Mouse (Mus musculus): ENCODE results near the gene Uroc1. TPM values are rescaled to one million over a fixed set of nuclear protein-coding genes. Genes with fewer than 3 reads are reported as not detected.

Uroc1 gene
- polyA plus RNA-seq, 1 experiment from 2014 or later, result 0.04 TPM

DNA sequence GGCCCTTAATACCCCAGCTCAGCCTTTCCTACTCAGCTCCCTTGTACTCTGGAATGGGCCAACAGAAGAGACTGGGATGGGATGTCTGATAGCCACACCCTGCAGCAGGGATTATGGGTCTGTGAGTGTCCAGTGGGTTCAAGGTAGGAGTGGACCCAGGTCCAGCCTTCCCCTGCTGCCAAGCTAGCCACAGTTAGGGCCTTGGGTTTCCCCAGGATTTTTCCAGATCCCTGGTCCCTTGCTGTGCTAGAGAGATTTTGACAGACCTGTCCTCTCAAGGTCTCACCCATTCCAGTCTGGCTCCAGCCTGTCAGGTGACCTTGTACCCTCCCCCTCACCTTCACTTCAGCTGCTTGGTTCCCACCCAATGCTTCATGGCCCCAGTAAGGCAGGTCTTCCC, 75.5 kb downstream of the Uroc1 start:
- no peak overlapping the region for H3K27ac ChIP-seq (ENCODE audit: low read depth, low read length)
- no peak for ATAC-seq
- H3K9ac ChIP-seq (ENCODE audit: low read depth, low read length), result no peak overlapping the region

DNA sequence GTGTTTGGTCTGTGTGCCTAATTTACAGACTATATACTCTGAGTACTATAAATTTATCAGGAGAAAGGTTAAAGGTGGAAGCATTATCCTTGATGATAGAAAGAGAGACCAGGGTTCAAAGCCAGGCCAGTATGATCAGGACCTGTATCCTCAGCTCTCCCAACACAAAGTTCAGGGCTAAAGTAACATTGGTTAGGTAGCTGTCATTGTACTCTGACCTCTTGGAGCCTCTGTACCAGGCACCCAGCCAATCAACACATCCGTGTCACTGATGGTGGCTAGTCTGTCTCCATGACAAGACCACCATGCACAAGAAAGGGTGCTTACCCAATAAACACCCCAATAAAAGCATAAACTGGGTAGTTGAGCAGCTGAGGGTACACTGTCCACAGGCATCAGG, 77.9 kb downstream of the Uroc1 start:
- Histone ChIP-seq H3K9me3 (ENCODE audit: control insufficient read depth, low read length) (no peaks in the 10 kb centered on the region), H3K27ac (ENCODE audit: low read depth, low read length) (no peak overlapping the region), H3K4me3 (ENCODE audit: low read length) (no peak overlapping the region), H3K4me2 (ENCODE audit: low read length) (no peak overlapping the region), H3K27me3 (replicated peaks; ENCODE audit: control insufficient read depth, insufficient read depth, low read length) (no peaks in the 10 kb centered on the region), H3K9ac (ENCODE audit: low read depth, low read length) (no peak overlapping the region), H3K36me3 (ENCODE audit: control insufficient read depth, insufficient read depth, low read length) (peaks cover under 1% of the 10 kb centered on the region; the same call in 1 of the 2 replicates), H3K4me1 (ENCODE audit: control insufficient read depth, insufficient read depth, low read depth, low read length) (no peaks in the 10 kb centered on the region)
- no peak for ATAC-seq
- WGBS, result 80% methylated on average over 1 of the region's 1 CpGs

More for the DNA sequence above, 75.5 kb downstream of the Uroc1 start:
- Histone ChIP-seq H3K4me1 (ENCODE audit: control insufficient read depth, insufficient read depth, low read depth, low read length) (no peaks in the 10 kb centered on the region), H3K4me3 (ENCODE audit: low read length) (no peak overlapping the region), H3K27me3 (replicated peaks; ENCODE audit: control insufficient read depth, insufficient read depth, low read length) (no peaks in the 10 kb centered on the region), H3K9me3 (ENCODE audit: control insufficient read depth, low read length) (no peaks in the 10 kb centered on the region), H3K4me2 (ENCODE audit: low read length) (no peak overlapping the region), H3K36me3 (ENCODE audit: control insufficient read depth, insufficient read depth, low read length) (peaks cover 7% of the 10 kb centered on the region)

DNA sequence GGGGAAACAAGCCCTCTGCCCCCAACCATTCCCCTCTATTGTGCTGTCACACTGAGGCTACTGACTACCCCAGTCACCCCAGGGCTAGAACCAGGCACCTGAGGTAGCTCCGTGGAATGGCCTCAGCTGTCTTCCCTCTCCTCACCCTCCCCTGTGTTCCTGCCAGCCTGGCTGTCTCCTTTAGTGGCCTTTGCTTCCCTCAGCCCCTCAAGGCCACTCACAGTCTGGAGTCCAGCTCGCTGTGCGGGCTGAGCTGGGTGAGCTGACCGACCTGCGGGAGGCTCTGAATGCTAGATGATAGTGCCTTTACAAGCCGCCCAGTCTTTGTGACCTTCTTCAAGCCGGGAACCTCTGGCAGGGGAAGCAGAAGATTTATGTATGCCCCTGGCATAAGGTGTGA, 78.8 kb downstream of the Uroc1 start:
- ATAC-seq, result no peak
- no peak overlapping the region for H3K4me2 ChIP-seq (ENCODE audit: low read length)
- no peak overlapping the region for H3K27ac ChIP-seq (ENCODE audit: low read depth, low read length)
- no peak overlapping the region for H3K4me3 ChIP-seq (ENCODE audit: low read length)
- H3K27me3 ChIP-seq (replicated peaks; ENCODE audit: control insufficient read depth, insufficient read depth, low read length), result no peaks in the 10 kb centered on the region
- no peaks in the 10 kb centered on the region for H3K4me1 ChIP-seq (ENCODE audit: control insufficient read depth, insufficient read depth, low read depth, low read length)
- no peaks in the 10 kb centered on the region for H3K36me3 ChIP-seq (ENCODE audit: control insufficient read depth, insufficient read depth, low read length)
- H3K9ac ChIP-seq (ENCODE audit: low read depth, low read length), result no peak overlapping the region
- H3K9me3 ChIP-seq (ENCODE audit: control insufficient read depth, low read length), result no peaks in the 10 kb centered on the region
- WGBS, result 83% methylated on average over 7 of the region's 7 CpGs

Other genes starting within 250 kb of the Uroc1 start
- not detected in 2 replicates for gene Vmn1r50, start 231.9 kb upstream of the Uroc1 start, polyA plus RNA-seq (2015; fragmentation: Nextera tagmentation; extraction: Ambion mirVana)
- 0.04 and 0.06 TPM in 2 replicates for gene Vmn1r51, start 210.7 kb upstream of the Uroc1 start, polyA plus RNA-seq (2015; fragmentation: Nextera tagmentation; extraction: Ambion mirVana)
- gene Vmn1r52, start 158.5 kb upstream of the Uroc1 start, polyA plus RNA-seq (2015; fragmentation: Nextera tagmentation; extraction: Ambion mirVana), result not detected in 2 replicates
- not detected in 2 replicates for gene V1ra8, start 130.5 kb upstream of the Uroc1 start, polyA plus RNA-seq (2015; fragmentation: Nextera tagmentation; extraction: Ambion mirVana)
- gene Vmn1r53, start 108.8 kb upstream of the Uroc1 start, polyA plus RNA-seq (2015; fragmentation: Nextera tagmentation; extraction: Ambion mirVana), result not detected in 2 replicates
- gene Vmn1r54, start 87.0 kb upstream of the Uroc1 start, polyA plus RNA-seq (2015; fragmentation: Nextera tagmentation; extraction: Ambion mirVana), result not detected in 2 replicates
- gene BC048671, start 32.1 kb upstream of the Uroc1 start, polyA plus RNA-seq (2015; fragmentation: Nextera tagmentation; extraction: Ambion mirVana), result not detected in 2 replicates
- gene Chst13, start 8.1 kb upstream of the Uroc1 start, polyA plus RNA-seq (2015; fragmentation: Nextera tagmentation; extraction: Ambion mirVana), result 0.19 and 0.24 TPM in 2 replicates
- gene Zxdc, start 36.2 kb downstream of the Uroc1 start, polyA plus RNA-seq (2015; fragmentation: Nextera tagmentation; extraction: Ambion mirVana), result 7.7 and 9.7 TPM in 2 replicates
- 7.5 and 10.3 TPM in 2 replicates for gene Cfap100, start 95.5 kb downstream of the Uroc1 start, polyA plus RNA-seq (2015; fragmentation: Nextera tagmentation; extraction: Ambion mirVana)
- gene Klf15, start 129.3 kb downstream of the Uroc1 start, polyA plus RNA-seq (2015; fragmentation: Nextera tagmentation; extraction: Ambion mirVana), result 20.9 and 25.1 TPM in 2 replicates
- gene Aldh1l1, start 153.1 kb downstream of the Uroc1 start, polyA plus RNA-seq (2015; fragmentation: Nextera tagmentation; extraction: Ambion mirVana), result 89.0 and 101 TPM in 2 replicates